Mouse (Mus musculus) forebrain, embryonic 13.5 days (tissue): Measurements from ENCODE around the gene Rps6ka5. TPM values are rescaled to one million over a fixed set of nuclear protein-coding genes. Genes with fewer than 3 reads are reported as not detected.

Experiments used
- ATAC-seq: fragments of 200-750 bp; cut with Nextera tagmentation; 2 replicates; pipeline ENCODE4 v1.8.0; 2017
- H3K27ac ChIP-seq: fragments of 300-500 bp; sonication (generic); 2 replicates; pipeline ENCODE4 v1.5.1; 2015; ENCODE audit warnings: inconsistent platforms, mild to moderate bottlenecking, moderate library complexity
- H3K27me3 ChIP-seq: fragments of 300-500 bp; sonication (generic); 2 replicates; pipeline ENCODE4 v1.6.1; 2015; ENCODE audit warnings: mild to moderate bottlenecking, inconsistent platforms
- H3K36me3 ChIP-seq: fragments of 300-500 bp; sonication (generic); 2 replicates; pipeline ENCODE4 v1.6.1; 2015; ENCODE audit warnings: mild to moderate bottlenecking, inconsistent platforms; ENCODE audit not compliant: poor library complexity, severe bottlenecking
- H3K4me1 ChIP-seq: fragments of 300-500 bp; sonication (generic); 2 replicates; pipeline ENCODE4 v1.6.1; 2015; ENCODE audit warnings: inconsistent platforms
- H3K4me2 ChIP-seq: fragments of 300-500 bp; sonication (generic); 2 replicates; pipeline ENCODE4 v1.6.1; 2015; ENCODE audit warnings: inconsistent platforms, mild to moderate bottlenecking, moderate library complexity
- H3K4me3 ChIP-seq: fragments of 300-500 bp; sonication (generic); 2 replicates; pipeline ENCODE4 v1.5.1; 2015; ENCODE audit warnings: mild to moderate bottlenecking, inconsistent platforms
- H3K9ac ChIP-seq: fragments of 300-500 bp; sonication (generic); 2 replicates; pipeline ENCODE4 v1.6.1; 2015; ENCODE audit warnings: mild to moderate bottlenecking, inconsistent platforms
- H3K9me3 ChIP-seq: fragments of 300-500 bp; sonication (generic); replicated peaks from 2 replicates; pipeline ENCODE4 v1.6.1; 2016; ENCODE audit warnings: inconsistent platforms
- WGBS: fragments of 180-500 bp; shearing (Covaris S2); methylation state at CpG from one replicate; pipeline ENCODE4 v1.1.7; 2015; 5-methylcytosine and 5-hydroxymethylcytosine counted together
- polyA plus RNA-seq: library from polyadenylated mRNA; unstranded; fragments of >200 nt; fragmentation: Nextera tagmentation; extraction: Ambion mirVana; gene quantifications from 2 replicates; pipeline ENCODE4 v1.2.1, GENCODE M21; 2015

Rps6ka5 gene
- polyA plus RNA-seq, 1 experiment from 2014 or later, result 8.5 TPM

DNA sequence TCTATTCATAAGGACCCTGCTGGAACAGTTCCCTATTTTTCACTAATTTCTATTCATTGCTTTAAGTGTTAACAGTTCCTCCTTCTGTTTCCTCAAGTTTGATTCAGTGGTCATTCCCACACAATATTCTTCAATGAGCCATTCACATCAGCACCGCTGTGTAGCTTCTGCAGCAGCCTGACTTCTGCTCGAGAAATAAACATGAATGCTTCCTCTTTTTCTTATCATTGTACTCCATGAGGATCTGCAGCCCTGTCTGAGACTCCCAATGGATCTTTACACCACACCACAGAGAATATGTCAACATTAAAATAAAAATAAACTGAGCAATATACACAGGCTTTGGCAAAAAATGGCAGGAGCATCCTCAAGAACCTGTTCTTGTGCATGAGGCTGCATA, 111.5 kb downstream of the Rps6ka5 start:
- no peak for ATAC-seq
- 71% methylated on average over 2 of the region's 2 CpGs for WGBS
- Histone ChIP-seq H3K27ac (no peak overlapping the region), H3K9me3 (no peaks in the 10 kb centered on the region), H3K36me3 (no peaks in the 10 kb centered on the region), H3K4me2 (no peak overlapping the region), H3K4me3 (no peak overlapping the region), H3K27me3 (no peaks in the 10 kb centered on the region), H3K9ac (no peak overlapping the region), H3K4me1 (no peaks in the 10 kb centered on the region)

DNA sequence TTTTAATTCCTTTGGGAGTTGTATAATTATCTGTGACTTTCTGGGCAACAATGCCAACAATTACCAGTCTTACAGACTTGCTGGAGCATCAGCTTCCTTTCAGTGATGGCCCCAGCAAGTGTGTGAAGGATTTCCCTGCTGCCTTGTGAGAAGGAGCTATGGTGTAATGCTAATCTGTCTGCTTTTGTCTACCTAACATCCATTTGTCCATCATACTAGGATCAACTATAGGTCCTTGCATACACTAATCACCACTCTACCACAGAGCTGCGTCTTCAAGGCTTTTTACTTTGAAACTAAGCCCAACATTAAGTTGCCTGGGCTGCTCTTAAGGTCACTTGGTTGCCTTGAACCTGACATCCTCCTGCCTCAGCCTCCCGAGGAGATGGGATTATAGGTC, 112.9 kb downstream of the Rps6ka5 start:
- 79% methylated on average over 2 of the region's 2 CpGs for WGBS
- Histone ChIP-seq H3K4me1 (no peaks in the 10 kb centered on the region), H3K36me3 (no peaks in the 10 kb centered on the region), H3K9me3 (no peaks in the 10 kb centered on the region), H3K27me3 (no peaks in the 10 kb centered on the region), H3K4me3 (no peak overlapping the region), H3K27ac (no peak overlapping the region), H3K4me2 (no peak overlapping the region), H3K9ac (no peak overlapping the region)
- no peak for ATAC-seq

DNA sequence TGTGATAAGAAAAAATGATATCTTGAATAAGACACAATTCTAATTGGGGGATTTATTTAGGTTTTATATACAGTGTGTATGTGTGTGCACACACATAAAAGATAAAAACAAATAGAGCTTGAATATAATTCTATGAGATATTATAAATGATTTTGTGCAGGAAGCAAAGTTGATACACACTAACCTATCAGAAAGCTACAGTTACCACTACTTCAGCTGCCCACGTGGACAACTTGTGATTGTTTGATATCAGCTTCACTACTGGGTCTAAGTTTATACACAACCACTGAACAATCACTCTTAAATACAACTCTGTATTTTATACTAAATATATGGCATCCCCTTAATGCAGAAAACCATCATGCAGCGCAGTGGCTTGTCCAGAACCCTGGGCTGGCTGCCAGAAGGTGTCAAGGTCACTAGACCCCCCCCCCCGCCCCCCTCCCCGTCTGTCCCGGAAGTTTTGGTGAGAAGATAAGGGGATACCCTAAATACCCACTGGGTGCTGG, 113.5 kb downstream of the Rps6ka5 start:
- no peak overlapping the region for H3K4me2 ChIP-seq
- no peaks in the 10 kb centered on the region for H3K9me3 ChIP-seq
- H3K27ac ChIP-seq, result no peak overlapping the region
- no peak overlapping the region for H3K4me3 ChIP-seq
- no peak for ATAC-seq
- H3K36me3 ChIP-seq, result no peaks in the 10 kb centered on the region
- H3K27me3 ChIP-seq, result no peaks in the 10 kb centered on the region
- 89% methylated on average over 5 of the region's 5 CpGs for WGBS
- H3K9ac ChIP-seq, result no peak overlapping the region
- no peaks in the 10 kb centered on the region for H3K4me1 ChIP-seq

DNA sequence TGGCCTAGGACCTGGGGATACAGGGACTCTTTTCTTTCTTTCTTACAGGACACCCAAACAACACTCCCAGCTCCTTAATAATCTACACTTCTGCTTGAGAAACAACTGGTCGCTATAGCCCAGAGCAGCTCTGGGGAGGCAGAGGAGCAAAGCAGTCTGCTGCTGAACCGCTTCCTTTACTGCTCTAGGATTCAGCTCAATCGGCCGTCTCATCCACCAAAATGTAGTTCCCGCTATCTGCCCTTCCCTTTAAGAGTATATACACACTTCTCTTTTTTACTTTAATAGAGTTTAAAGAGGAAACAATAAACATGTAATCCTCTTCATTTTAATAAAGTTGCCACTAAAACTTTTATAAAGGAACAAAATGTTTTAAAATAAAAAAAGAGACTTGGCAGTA, 117.0 kb downstream of the Rps6ka5 start:
- H3K27ac ChIP-seq, result no peak overlapping the region
- H3K9me3 ChIP-seq, result no peaks in the 10 kb centered on the region
- WGBS, result 82% methylated on average over 5 of the region's 5 CpGs
- H3K4me3 ChIP-seq, result no peak overlapping the region
- no peaks in the 10 kb centered on the region for H3K36me3 ChIP-seq
- no peaks in the 10 kb centered on the region for H3K4me1 ChIP-seq
- H3K9ac ChIP-seq, result no peak overlapping the region
- no peaks in the 10 kb centered on the region for H3K27me3 ChIP-seq
- no peak for ATAC-seq
- no peak overlapping the region for H3K4me2 ChIP-seq

DNA sequence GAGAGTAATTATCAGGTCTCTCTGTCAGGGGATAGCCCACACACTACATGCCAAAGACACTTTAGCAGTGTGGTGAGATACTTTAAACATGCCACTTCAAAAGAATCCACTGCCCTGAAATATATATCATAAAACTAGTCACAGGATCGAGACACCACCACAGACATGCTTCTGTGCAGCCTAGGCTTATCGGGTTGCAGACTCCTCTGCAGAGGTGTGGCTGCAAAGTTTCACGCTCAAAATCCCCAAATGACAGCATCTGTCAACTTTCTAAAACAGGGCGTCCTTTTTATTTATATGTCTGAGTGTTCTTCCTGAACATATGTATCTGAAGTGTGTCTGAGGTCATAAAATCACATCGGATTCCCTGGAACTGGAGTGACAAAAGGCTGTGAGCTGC, 117.7 kb downstream of the Rps6ka5 start:
- Histone ChIP-seq H3K27me3 (no peaks in the 10 kb centered on the region), H3K27ac (no peak overlapping the region), H3K4me3 (no peak overlapping the region), H3K9me3 (no peaks in the 10 kb centered on the region), H3K9ac (no peak overlapping the region), H3K4me2 (no peak overlapping the region), H3K4me1 (no peaks in the 10 kb centered on the region), H3K36me3 (no peaks in the 10 kb centered on the region)
- WGBS, result 90% methylated on average over 5 of the region's 5 CpGs
- ATAC-seq, result no peak

DNA sequence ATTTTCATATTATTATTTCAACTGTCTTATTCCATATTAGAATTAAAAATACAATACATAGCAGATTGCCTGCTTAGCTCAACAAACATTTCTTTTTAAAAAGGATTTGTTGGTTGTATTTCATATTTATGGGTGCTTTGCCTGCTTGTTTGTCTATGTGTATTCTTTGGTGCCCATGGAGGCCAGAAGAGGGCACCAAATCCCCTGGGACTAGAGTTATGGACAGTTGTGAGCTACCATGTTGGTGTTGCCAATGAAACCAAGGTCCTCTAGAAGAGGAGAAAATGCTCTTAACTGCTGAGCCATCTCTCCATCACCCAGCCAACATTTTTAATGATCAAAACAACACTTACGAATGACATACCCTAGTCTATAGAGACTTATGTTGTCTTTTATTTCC, 120.0 kb downstream of the Rps6ka5 start:
- no peaks in the 10 kb centered on the region for H3K27me3 ChIP-seq
- WGBS, result 92% methylated on average over 1 of the region's 1 CpGs
- H3K9ac ChIP-seq, result no peak overlapping the region
- no peak overlapping the region for H3K4me2 ChIP-seq
- H3K27ac ChIP-seq, result no peak overlapping the region
- H3K4me3 ChIP-seq, result no peak overlapping the region
- no peak for ATAC-seq
- H3K4me1 ChIP-seq, result no peaks in the 10 kb centered on the region
- H3K36me3 ChIP-seq, result no peaks in the 10 kb centered on the region
- no peaks in the 10 kb centered on the region for H3K9me3 ChIP-seq

DNA sequence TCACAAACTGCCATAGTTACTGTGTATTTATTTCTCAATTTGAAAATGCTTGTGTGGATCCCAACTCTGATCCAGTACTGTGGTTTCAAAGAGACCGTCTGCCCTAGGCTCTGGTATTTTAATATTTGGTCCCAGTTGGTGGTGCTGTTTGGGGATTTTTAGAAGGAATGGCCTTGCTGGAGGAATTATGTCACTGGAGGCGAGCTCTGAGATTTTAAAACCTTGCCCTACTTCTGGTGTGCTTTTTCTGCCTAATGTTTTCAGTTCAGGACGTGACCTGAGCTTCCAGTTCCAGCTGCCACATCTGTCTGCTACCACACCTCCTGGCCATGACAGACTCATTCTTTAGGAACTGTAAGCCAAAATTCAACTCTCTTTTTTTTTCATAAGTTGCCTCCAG, 121.2 kb downstream of the Rps6ka5 start:
- no peaks in the 10 kb centered on the region for H3K27me3 ChIP-seq
- no peak overlapping the region for H3K9ac ChIP-seq
- no peak overlapping the region for H3K27ac ChIP-seq
- H3K4me2 ChIP-seq, result no peak overlapping the region
- no peak for ATAC-seq
- 76% methylated on average over 3 of the region's 3 CpGs for WGBS
- H3K36me3 ChIP-seq, result no peaks in the 10 kb centered on the region
- no peaks in the 10 kb centered on the region for H3K9me3 ChIP-seq
- no peak overlapping the region for H3K4me3 ChIP-seq
- no peaks in the 10 kb centered on the region for H3K4me1 ChIP-seq

DNA sequence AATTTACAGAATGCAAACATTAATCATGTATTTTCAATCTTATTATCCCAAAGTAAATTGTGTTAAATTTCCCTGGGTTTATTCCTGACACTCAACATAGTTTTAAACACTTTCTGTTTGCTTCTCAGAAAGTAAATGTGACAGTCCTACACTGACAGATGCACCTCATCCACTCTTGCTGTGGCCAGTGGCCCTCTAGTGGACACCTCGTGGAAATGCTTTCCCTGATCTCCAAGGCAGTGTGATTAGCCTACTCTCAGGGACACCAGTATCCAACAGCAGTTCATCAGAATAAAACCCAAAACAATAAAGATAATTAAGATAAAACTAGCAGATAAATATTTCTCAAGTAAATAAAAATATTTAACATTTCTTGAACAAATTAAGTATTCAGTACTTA, 122.2 kb downstream of the Rps6ka5 start:
- Histone ChIP-seq H3K4me3 (no peak overlapping the region), H3K4me2 (no peak overlapping the region), H3K9ac (no peak overlapping the region), H3K4me1 (no peaks in the 10 kb centered on the region), H3K27me3 (no peaks in the 10 kb centered on the region), H3K27ac (no peak overlapping the region), H3K36me3 (no peaks in the 10 kb centered on the region), H3K9me3 (no peaks in the 10 kb centered on the region)
- ATAC-seq, result peak; percentile 81
- WGBS, result 0% methylated on average over 1 of the region's 1 CpGs

DNA sequence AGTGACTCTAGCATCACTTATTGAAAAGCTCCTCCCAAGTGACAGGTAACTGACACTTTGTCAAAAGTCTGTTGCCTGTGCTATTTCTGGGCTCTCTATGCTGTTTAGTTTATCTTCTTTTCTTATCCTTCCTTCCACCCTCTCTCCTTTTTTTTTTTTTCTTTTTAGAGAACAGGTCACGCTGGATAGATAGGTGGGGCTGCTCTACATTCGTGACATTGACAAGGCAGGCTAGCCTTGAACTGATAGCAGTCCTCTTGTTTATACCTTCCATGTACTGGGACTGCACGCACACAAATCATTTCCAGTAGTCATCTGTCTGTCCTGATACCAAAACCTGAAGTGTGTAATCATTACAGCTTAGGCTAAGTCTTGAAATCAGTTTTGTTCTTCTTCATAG, 132.1 kb downstream of the Rps6ka5 start:
- Histone ChIP-seq H3K9me3 (no peaks in the 10 kb centered on the region), H3K27ac (no peak overlapping the region), H3K36me3 (no peaks in the 10 kb centered on the region), H3K4me1 (no peaks in the 10 kb centered on the region), H3K4me2 (no peak overlapping the region), H3K9ac (no peak overlapping the region), H3K27me3 (no peaks in the 10 kb centered on the region), H3K4me3 (no peak overlapping the region)
- no peak for ATAC-seq
- WGBS, result 91% methylated on average over 3 of the region's 3 CpGs

DNA sequence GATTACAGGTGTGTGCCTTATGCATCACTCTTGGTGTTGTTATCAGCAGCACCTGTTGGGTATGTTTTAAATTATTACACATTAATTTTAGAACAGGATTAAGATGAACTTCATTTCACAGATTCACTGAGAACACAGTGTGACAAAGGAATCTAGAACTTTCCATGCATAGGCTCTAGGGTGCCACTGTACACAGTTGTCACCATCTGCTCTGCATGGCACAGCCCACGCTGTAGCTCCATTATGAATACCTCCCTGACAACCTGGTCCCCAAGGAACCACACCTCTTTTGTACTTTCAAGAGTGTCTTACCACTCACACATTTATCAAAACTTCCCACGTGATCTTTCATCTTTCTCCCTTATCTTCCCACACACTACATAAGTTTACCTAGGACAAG, 140.2 kb downstream of the Rps6ka5 start:
- H3K27me3 ChIP-seq, result no peaks in the 10 kb centered on the region
- no peaks in the 10 kb centered on the region for H3K36me3 ChIP-seq
- 86% methylated on average over 2 of the region's 2 CpGs for WGBS
- no peak overlapping the region for H3K27ac ChIP-seq
- no peaks in the 10 kb centered on the region for H3K9me3 ChIP-seq
- no peak overlapping the region for H3K4me3 ChIP-seq
- H3K4me1 ChIP-seq, result no peaks in the 10 kb centered on the region
- H3K4me2 ChIP-seq, result no peak overlapping the region
- H3K9ac ChIP-seq, result no peak overlapping the region
- ATAC-seq, result no peak

DNA sequence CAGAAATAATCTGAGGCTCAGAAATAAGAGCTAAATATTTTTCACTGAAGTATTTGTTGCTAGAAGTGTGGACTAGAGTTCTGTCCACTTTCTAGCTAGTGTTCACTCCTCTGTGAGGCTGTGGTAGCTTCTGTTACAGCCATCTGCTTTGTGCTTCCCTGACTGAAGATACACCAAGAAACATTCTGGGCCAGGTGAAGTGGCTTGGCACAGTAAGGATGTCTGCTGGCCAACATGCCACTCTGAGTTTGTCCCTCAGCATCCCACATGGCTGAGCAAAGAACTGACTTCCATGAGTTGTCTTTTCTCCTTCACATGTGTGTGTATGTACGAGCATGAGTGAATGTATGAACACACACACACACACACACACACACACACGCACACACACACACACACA, 147.6 kb downstream of the Rps6ka5 start:
- Histone ChIP-seq H3K27me3 (no peaks in the 10 kb centered on the region), H3K4me2 (no peak overlapping the region), H3K9ac (no peak overlapping the region), H3K27ac (no peak overlapping the region), H3K9me3 (no peaks in the 10 kb centered on the region), H3K4me1 (no peaks in the 10 kb centered on the region), H3K36me3 (peaks cover 4% of the 10 kb centered on the region), H3K4me3 (no peak overlapping the region)
- no peak for ATAC-seq
- WGBS, result 86% methylated on average over 2 of the region's 2 CpGs

DNA sequence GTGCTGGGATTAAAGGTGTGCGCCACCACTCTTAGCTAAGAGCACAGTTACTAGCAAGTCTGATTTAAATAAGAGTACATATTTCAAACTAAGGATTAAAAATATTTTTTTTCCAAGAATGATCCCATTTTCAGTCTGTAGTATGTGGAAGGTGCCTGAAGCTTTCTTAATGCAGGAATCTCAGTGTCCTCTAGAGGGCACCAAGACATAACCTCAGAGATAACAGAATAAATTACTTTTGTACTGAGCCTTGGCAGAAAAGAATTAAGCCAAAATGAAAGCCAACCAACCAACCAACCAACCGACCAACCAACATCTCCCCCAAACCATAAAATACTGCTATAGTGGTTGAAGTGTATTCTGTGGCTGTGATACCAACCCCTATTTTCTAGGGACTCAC, 148.5 kb downstream of the Rps6ka5 start:
- 0 out of 2 replicates have a peak, but pooled peaks have one; percentile 50 for ATAC-seq
- Histone ChIP-seq H3K9ac (no peak overlapping the region), H3K27me3 (no peaks in the 10 kb centered on the region), H3K4me2 (no peak overlapping the region), H3K27ac (no peak overlapping the region), H3K9me3 (no peaks in the 10 kb centered on the region), H3K4me1 (no peaks in the 10 kb centered on the region), H3K36me3 (peaks cover 11% of the 10 kb centered on the region), H3K4me3 (no peak overlapping the region)
- 57% methylated on average over 2 of the region's 2 CpGs for WGBS

DNA sequence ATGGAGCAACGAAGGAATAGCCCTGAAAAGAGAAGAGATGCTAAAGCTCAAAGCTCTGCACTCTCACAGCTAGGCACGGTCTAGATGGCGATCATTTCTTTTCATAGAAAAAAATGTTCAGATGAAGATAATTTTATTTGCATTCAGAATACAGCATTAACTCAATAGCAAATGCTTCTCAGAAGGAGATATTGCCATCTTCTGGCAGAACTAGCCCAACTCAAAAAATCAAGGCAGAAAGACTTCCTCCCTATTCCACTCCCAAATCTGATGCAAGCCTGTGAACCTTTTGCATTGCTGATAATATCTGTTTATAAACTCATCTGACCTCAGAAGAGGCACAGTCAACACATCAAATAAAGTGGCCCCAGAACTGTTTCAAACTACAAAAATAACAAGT, 151.0 kb downstream of the Rps6ka5 start:
- H3K27me3 ChIP-seq, result no peaks in the 10 kb centered on the region
- no peaks in the 10 kb centered on the region for H3K9me3 ChIP-seq
- H3K36me3 ChIP-seq, result peaks cover 15% of the 10 kb centered on the region
- H3K9ac ChIP-seq, result no peak overlapping the region
- 82% methylated on average over 3 of the region's 3 CpGs for whole genome bisulfite sequencing
- H3K4me1 ChIP-seq, result no peaks in the 10 kb centered on the region
- H3K27ac ChIP-seq, result no peak overlapping the region
- no peak for ATAC-seq
- no peak overlapping the region for H3K4me2 ChIP-seq
- no peak overlapping the region for H3K4me3 ChIP-seq
